ENCODE assay signal across 27 mouse cellular contexts in genomic region chr12:79999868-80000370, GRCm38 (mm10).
DNase-seq lines count a peak whose midpoint lies in the region; ATAC-seq and TF ChIP-seq lines count a peak whose summit lies in the region.
"Had no signal": no experiment of that assay in that cellular context is flagged by ENCODE, and none has a peak within 500 bp of the region (broad histone marks: within the 10 kb centered on the region; RNA-seq: fewer than 3 reads in every experiment).

No protein-coding gene starts in this region.

- no peaks in the 10 kb centered on the region for H3K9me3 ChIP-seq in kidney, embryonic 16.5 days (ENCODE audit: low read length)
- H3K9me3 ChIP-seq in lung, embryonic 14.5 days (ENCODE audit: low read depth, low read length) = no peaks in the 10 kb centered on the region
- H3K9me3 ChIP-seq: embryonic facial prominence, embryonic 10.5 days; embryonic facial prominence, embryonic 13.5 days; forebrain, embryonic 12.5 days; forebrain, embryonic 15.5 days; G1E; heart, embryonic 12.5 days; heart, embryonic 15.5 days had no signal

- H3K9ac ChIP-seq in kidney, embryonic 16.5 days (replicated peaks; ENCODE audit: low read length) = no peak overlapping the region
- H3K9ac ChIP-seq in lung, embryonic 14.5 days = no peak overlapping the region
- H3K9ac ChIP-seq: embryonic facial prominence, embryonic 13.5 days; forebrain, embryonic 12.5 days; forebrain, embryonic 15.5 days; heart, embryonic 12.5 days; heart, embryonic 15.5 days; hindbrain, embryonic 14.5 days had no signal

- no peak for TF ChIP-seq CTCF in gastrocnemius, adult 2 months (IDR thresholded peaks at IDR 0.05)
- TF ChIP-seq CTCF in lung, embryonic 14.5 days (IDR thresholded peaks at IDR 0.05; ENCODE audit: low read depth) = no peak

- ATAC-seq in kidney, embryonic 16.5 days (ENCODE audit: low FRiP score, low TSS enrichment) = no peak
- ATAC-seq in lung, embryonic 14.5 days (ENCODE audit: insufficient read depth) = no peak
- ATAC-seq: forebrain, embryonic 15.5 days; hindbrain, postnatal 0 days; Patski had no signal

- no peak overlapping the region for H3K4me3 ChIP-seq in gastrocnemius, adult 2 months
- no peak overlapping the region for H3K4me3 ChIP-seq in kidney, embryonic 16.5 days (ENCODE audit: low read length)
- H3K4me3 ChIP-seq in lung, embryonic 14.5 days (ENCODE audit: low read depth, low read length) = no peak overlapping the region
- H3K4me3 ChIP-seq: embryonic facial prominence, embryonic 10.5 days; embryonic facial prominence, embryonic 13.5 days; erythroblast, embryonic 14.5 days; forebrain, embryonic 12.5 days; forebrain, embryonic 15.5 days; heart, embryonic 12.5 days; heart, embryonic 15.5 days had no signal

- DNase-seq in gastrocnemius, adult 2 months = no peak
- DNase-seq in gastrocnemius, adult 8-10 months (ENCODE audit: low spot score in 2 of 2) = no peak
- DNase-seq in kidney, postnatal 14 days = no peak
- no peak for DNase-seq in lung, embryonic 14.5 days
- DNase-seq in lung, adult 18-20 months = no peak
- DNase-seq in adrenal gland, postnatal 25 days = no peak
- DNase-seq: adrenal gland, postnatal 10 days; cerebellum, adult 11 months; cerebellum, adult 2 months; cerebellum, adult 9-11 months; cerebellum, postnatal 36 days; embryo, embryonic 11 days; gastrocnemius, postnatal 14 days; heart, postnatal 10 days; heart, postnatal 4 days had no signal

- no peaks in the 10 kb centered on the region for H3K27me3 ChIP-seq in kidney, embryonic 16.5 days (ENCODE audit: insufficient read depth, low read length)
- H3K27me3 ChIP-seq in lung, embryonic 14.5 days (ENCODE audit: insufficient read depth, low read length) = no peaks in the 10 kb centered on the region
- H3K27me3 ChIP-seq: embryonic facial prominence, embryonic 13.5 days; forebrain, embryonic 12.5 days; forebrain, embryonic 15.5 days; heart, embryonic 12.5 days; heart, embryonic 15.5 days; Patski had no signal

- intact Hi-C loops in gastrocnemius, adult 2 months (cut with DNase I) = no loop called here

- no peak overlapping the region for H3K4me2 ChIP-seq in kidney, embryonic 16.5 days (replicated peaks; ENCODE audit: low read depth, low read length)
- no peak overlapping the region for H3K4me2 ChIP-seq in lung, embryonic 14.5 days
- H3K4me2 ChIP-seq: embryonic facial prominence, embryonic 13.5 days; forebrain, embryonic 12.5 days; forebrain, embryonic 15.5 days; heart, embryonic 12.5 days; heart, embryonic 15.5 days; hindbrain, embryonic 14.5 days had no signal

- peak overlapping the region; percentile 86 for H3K27ac ChIP-seq in gastrocnemius, adult 2 months
- peak overlapping the region; percentile 30; the same call in 1 of the 2 replicates for H3K27ac ChIP-seq in kidney, embryonic 16.5 days (ENCODE audit: low read length)
- H3K27ac ChIP-seq in lung, embryonic 14.5 days (ENCODE audit: low read depth) = peak overlapping the region; percentile 78; the same call in 1 of the 2 replicates
- H3K27ac ChIP-seq: embryonic facial prominence, embryonic 10.5 days; embryonic facial prominence, embryonic 13.5 days; forebrain, embryonic 12.5 days; forebrain, embryonic 15.5 days; hindbrain, embryonic 14.5 days; hindbrain, postnatal 0 days had no signal

- WGBS in kidney, embryonic 16.5 days = 78% methylated on average over 7 of the region's 7 CpGs
- 93% methylated on average over 6 of the region's 7 CpGs for WGBS in lung, embryonic 14.5 days

- H3K36me3 ChIP-seq in kidney, embryonic 16.5 days (ENCODE audit: insufficient read depth, low read length) = no peaks in the 10 kb centered on the region
- no peaks in the 10 kb centered on the region for H3K36me3 ChIP-seq in lung, embryonic 14.5 days (ENCODE audit: insufficient read depth)
- H3K36me3 ChIP-seq: embryonic facial prominence, embryonic 10.5 days; embryonic facial prominence, embryonic 13.5 days; forebrain, embryonic 12.5 days; forebrain, embryonic 15.5 days; G1E; heart, embryonic 12.5 days; heart, embryonic 15.5 days had no signal

- peaks cover 27% of the 10 kb centered on the region for H3K4me1 ChIP-seq in kidney, embryonic 16.5 days (ENCODE audit: insufficient read depth, low read length)
- peaks cover 24% of the 10 kb centered on the region for H3K4me1 ChIP-seq in lung, embryonic 14.5 days (ENCODE audit: insufficient read depth)
- H3K4me1 ChIP-seq: forebrain, embryonic 15.5 days had no signal

Comparison
In these comparisons a context has a peak if more than half of its experiments do, and no peak if none do; other contexts are left out.
1. H3K27ac ChIP-seq: peak in every context shown above with its lines; median percentile 86 in gastrocnemius, adult 2 months; 78 in lung, embryonic 14.5 days; 30 in kidney, embryonic 16.5 days.